Mouse (Mus musculus) neural tube, embryonic 10.5 days (tissue): Measurements from ENCODE around the gene Vangl2.
"Not testable (repeated sequence)": the region's sequence is repeated elsewhere in the genome, so short reads cannot be mapped to it uniquely, and the experiment has no call there.

Experiments used
- DNase-seq: peaks from one replicate; pipeline ENCODE4 v3.0.0-alpha.2; 2017; ENCODE audit warnings: low spot score; ENCODE audit errors: extremely low spot score

Vangl2 gene

GRCm38 (mm10) chr1:172007761-172008160 is 20.5 kb downstream of the Vangl2 start:
- no peak for DNase-seq

DNA sequence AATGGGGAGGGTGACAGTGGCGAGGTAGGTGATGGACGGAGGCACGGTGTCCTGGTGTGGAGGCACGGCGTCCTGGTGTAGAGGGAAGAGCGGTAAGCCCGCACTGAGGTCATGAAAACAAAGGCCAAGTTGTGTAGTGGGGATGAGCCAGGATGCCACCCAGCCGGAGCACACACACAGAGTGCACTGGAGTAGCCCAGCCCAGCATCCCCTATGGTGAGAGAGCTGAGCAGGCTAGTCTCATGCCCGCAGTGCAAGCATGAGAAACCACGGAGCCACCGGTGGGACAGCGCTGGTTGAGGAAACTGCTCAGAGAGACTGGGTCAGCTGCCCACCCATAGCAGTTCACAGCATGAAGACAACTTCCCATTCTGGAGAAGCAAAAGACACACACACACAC is 26.6 kb downstream of the Vangl2 start:
- DNase-seq = no peak

GRCm38 (mm10) chr1:172000641-172001040 is 27.6 kb downstream of the Vangl2 start:
- no peak for DNase-seq

DNA sequence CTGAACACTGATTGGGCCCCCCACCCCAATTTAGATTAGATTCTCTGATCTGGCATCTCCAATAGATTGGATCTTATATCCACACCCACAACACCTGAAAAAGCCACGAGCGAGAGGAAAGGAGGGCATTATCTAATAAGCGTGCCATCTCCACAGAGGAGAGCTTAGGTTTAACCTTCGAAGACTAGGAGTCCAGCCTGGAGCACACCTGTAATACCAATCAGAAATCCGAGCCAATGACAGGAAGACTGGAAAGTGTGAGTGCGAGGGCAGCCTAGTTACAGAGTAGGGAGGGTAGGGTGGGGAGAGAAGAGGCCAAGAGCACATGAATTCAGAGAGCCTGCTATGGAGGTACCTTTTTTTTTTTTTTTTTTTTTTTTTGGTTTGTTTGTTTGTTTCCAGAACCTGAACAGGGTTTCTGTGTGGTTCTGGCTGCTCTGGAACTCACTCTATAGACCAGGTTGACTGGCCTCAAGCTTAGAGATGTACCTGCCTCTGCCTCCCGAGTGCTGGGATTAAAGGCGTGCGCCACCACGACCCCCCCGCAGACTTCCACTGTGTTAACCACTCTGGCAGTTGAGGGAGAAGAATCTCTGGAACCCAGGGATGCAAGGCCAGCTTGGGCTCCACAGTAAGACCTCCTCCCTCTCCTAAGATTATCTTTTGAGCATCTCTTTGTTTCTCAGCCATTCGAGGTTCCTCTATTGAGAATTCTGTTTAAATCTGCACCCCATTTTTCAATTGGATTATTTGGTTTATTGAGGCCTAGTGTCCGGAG is 29.2 kb downstream of the Vangl2 start:
- DNase-seq = no peak

GRCm38 (mm10) chr1:171996701-171997100 is 31.5 kb downstream of the Vangl2 start:
- no peak for DNase-seq

GRCm38 (mm10) chr1:171994918-171995715 is 33.1 kb downstream of the Vangl2 start:
- no peak for DNase-seq

- DNase-seq = no peak
Observed at GRCm38 (mm10) chr1:171994501-171994900, 33.7 kb downstream of the Vangl2 start.

DNA sequence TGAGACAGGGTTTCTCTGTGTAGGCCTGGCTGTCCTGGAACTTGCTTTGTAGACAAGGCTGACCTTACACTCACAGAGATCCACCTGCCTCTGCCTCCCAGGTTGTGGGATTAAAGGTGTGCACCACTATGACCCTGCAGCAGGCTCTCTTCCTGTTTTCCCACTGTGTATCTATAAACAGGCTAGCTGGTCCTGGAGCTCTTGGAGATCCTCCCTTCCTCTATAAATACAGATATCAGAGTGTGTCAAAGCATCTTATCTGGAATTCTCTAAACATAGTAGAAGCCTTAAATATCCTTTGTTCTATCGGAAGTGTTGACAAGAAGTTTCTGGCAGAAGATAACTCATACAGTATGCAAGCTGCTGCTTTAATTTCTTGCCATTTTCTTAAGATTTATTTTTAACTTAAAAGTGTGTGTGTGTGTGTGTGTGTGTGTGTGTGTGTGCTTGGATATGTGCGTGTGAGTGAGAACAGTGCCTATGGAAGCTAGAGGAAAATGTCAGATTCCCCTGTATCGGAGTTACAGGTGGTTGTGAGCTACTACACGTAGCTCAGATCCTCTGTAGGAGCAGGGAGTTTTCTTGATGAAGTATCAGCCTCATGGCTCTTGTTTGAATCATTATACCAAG is 35.2 kb downstream of the Vangl2 start:
- DNase-seq = no peak

DNA sequence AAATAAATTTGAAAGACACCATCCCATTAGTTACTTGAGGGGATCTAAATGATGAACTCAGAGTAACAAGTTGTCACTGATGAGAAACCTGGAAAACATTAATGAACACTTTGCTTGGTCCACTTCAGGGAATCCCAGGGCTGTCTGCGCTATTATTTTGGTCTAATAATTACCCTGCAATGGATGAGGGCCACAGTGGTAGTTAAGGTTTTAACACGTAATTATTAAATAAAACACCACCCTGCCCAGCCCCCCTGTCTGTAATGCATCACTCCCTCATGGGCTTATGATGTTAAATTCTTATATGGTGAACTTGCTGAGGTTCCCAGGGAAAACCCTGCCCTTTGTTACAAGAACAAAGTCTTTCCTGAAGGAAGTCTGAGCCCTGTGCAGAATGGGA is 36.4 kb downstream of the Vangl2 start:
- DNase-seq = no peak

GRCm38 (mm10) chr1:171984121-171984520 is 44.1 kb downstream of the Vangl2 start:
- DNase-seq = no peak

DNA sequence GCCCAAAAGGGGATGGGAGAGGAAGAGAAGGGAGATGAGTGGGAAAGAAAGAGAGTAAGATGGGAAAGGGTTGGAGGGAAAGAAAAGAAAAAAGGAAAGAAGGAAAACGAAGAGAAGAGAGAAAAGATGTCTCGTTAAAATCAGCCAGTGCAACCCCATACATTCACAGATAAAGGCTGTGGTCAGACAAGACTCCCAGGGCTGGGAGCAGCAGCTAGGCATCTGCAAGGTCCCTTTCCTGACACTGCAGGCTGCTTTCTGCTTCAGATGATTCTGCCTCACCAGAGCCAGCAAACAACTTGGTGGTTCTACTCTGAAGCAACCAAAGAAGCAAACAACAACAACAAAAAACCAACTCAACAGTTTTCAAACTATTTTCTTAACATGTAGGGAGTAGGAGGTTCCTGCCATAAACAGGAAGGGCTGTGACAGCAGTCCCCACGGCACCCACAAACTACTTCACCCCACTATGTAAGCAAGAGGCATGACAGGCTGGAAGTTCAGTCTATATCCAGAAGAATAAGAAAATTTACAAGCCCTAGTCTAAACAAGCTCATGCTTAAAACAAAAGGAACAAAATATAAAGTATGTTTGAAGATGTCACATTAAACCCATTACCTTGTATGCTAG is 44.8 kb downstream of the Vangl2 start:
- DNase-seq = no peak

DNA sequence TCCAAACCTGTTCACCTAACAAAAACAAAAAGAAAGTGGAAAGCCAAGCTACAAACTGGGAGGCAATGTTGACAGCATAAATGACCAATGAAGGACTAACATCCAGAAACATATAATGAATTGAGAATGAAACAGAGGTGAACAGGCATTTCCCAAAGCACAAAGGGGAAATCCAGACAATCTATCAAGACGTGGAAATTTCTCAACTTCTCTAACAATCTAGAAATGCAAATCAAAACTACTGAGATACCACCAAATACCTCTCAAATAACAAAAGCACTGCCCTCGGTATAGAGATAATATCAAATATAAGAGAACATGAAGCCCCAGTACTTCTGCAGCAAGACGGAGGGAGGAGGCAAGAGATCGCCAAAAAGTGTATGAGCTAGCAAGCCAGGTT is 45.5 kb downstream of the Vangl2 start:
- no peak for DNase-seq

DNA sequence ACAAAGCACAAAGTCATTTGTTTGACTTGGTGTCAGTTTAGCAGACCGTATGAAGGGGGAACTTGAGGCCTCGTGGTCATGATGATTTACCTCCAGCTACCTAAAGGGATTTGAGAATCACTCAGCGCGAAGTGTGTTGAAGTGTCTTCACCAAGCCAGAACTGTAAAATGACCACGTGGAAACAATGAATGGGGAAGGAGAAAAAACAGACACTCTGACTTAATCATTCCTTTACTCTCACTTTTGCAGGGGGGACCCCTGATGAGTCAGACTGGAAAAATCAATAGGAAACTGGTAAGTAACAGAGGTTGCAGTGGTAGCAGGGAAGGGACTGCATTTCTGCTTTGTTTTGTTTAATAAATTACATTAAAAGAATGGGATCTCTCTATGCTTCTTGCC is 46.1 kb downstream of the Vangl2 start:
- no peak for DNase-seq

DNA sequence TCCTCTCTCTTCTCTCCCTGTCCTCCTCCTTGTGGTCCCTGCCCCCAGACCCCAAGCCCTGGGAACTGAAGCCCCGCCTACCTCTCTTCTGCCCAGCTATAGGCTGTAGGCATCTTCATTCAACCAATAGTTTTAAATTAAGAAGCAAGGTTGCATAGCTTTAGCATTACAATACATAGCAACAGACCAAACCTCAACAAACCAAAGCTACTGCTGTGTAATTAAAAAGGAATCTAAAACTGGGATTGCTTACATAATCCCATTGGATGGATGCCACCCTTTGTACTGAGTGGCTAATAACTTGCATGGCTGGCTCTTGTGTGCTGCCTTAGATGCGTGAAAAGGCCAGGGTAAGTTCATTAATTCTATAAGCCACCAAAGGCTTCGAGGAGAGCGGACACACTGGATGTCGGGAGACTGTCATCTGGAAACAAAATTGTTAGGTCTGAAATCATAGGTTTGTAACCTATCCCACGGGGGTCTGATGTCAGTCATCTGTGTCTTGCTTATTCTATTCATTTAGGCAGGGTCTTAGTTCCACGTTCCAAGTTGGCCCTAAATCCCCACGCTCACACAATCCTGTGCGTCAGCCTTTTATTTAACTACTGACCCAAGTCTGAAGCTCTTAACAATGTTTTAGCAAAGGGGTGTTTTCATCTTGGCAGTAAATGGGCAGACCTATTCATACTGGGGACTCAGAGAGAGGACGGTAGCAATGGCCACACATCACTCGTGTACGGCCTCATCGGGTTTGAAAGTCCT is 48.1 kb downstream of the Vangl2 start:
- no peak for DNase-seq

DNA sequence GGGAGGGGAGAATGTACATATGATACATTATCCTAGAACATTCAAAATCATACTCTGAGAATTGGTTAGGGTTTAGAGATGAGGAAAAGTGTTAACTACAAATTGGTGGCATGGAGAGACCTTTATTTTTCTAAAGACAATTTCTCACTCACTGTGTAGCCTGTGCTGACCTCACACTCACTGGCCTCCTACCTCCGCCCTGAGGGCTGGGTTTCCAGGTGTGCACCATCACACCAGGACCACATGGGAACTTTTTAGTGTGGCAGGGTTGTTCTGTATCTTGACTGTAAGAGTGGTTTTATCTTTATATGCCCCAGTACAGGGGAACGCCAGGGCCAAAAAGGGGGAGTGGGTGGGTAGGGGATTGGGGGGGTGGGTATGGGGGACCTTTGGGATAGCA is 50.4 kb downstream of the Vangl2 start:
- no peak for DNase-seq

DNA sequence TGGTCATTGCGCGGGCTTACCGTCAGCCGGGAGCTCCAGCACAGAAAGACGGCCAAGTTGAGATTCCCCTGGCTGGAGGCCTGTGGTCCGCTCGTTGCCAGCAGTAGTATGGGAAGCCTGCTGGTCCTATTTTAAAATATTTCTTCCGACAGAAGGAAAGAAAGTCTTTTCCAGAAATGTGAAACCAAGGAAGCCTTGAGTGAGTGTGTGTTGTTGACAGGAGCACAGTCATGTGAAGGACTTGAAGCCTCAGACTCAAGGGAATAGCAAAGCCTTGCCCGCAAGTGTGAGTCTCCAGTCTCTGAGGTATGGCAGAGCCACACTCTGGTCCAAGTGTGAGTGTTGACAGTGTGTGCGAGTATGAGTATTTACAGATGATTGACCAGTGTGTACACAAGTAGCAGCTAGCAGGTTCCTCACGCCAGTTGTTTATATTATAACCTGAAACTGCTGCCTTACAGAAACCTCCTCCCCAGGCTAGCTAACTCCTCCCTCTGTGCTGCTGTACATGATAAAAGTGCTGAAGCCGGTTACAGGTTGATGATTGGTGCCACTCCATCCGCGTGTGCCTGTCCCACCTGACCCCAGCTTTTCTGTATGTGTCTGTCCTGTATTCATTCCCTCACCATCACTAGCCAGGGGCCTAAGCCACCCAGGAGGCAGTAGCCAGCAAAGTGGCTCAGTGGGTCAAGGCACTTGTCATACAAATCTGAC is 51.3 kb downstream of the Vangl2 start:
- DNase-seq = no peak

DNA sequence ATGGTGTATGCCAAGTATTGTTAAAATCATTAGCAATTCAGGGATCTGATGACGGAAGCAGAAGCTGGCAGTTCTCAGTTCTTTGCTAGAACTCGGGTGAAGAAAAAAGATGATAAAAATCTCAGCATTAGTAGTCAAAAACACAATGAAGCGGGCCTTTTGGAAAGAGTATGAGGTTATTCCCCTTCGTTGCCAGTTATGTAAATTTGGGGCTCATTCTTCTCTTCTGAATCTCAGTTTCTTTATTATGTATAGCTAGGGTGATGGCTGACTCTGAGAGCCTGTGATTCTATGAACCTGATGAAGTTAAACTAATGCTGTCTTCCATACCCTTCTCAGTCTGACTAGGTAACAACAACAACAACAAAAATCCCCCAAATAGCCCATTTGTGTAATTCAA is 52.4 kb downstream of the Vangl2 start:
- no peak for DNase-seq

- no peak for DNase-seq
Observed at GRCm38 (mm10) chr1:171975377-171975776, 52.9 kb downstream of the Vangl2 start.

DNA sequence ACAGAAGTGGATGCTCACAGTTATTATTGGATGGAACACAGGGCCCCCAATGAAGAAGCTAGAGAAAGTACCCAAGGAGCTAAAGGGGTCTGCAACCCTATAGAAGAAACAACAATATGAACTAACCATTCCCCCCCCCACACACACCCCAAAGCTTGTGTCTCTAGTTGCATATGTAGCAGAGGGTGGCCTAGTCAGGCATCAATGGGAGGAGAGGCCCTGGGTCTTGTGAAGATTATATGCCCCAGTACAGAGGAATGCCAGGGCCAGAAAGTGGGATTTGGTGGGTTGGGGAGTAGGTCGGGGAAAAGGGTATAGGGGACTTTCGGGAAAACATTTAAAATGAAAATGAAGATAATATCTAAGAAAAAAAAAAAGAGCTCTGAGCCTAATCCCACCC is 53.9 kb downstream of the Vangl2 start:
- not testable (repeated sequence) for DNase-seq

- DNase-seq = peak; percentile 30
Observed at GRCm38 (mm10) chr1:171970854-171971586, 57.2 kb downstream of the Vangl2 start.
